In genomic region chr16:7927756-7928155, GRCm38 (mm10) we compare ENCODE assay signal across 9 mouse cellular contexts.
DNase-seq lines count a peak whose midpoint lies in the region; ATAC-seq lines count a peak whose summit lies in the region.
"Had no signal": no experiment of that assay in that cellular context is flagged by ENCODE, and none has a peak within 500 bp of the region (broad histone marks: within the 10 kb centered on the region; RNA-seq: fewer than 3 reads in every experiment).

No protein-coding gene starts in this region.

- H3K4me2 ChIP-seq in midbrain, embryonic 14.5 days (ENCODE audit: low read length), result no peak overlapping the region
- H3K4me2 ChIP-seq in midbrain, embryonic 16.5 days (ENCODE audit: low read length), result no peak overlapping the region
- no peak overlapping the region for H3K4me2 ChIP-seq in forebrain, embryonic 11.5 days (ENCODE audit: low read depth, low read length, severe bottlenecking)
- H3K4me2 ChIP-seq: stomach, embryonic 15.5 days had no signal

- H3K4me3 ChIP-seq in midbrain, embryonic 14.5 days (replicated peaks; ENCODE audit: low read depth, low read length), result no peak overlapping the region
- no peak overlapping the region for H3K4me3 ChIP-seq in midbrain, embryonic 16.5 days (ENCODE audit: low read depth, low read length)
- no peak overlapping the region for H3K4me3 ChIP-seq in hindbrain, embryonic 10.5 days
- no peak overlapping the region for H3K4me3 ChIP-seq in forebrain, embryonic 11.5 days (ENCODE audit: low read depth, low read length)
- H3K4me3 ChIP-seq: stomach, embryonic 15.5 days had no signal

- no peaks in the 10 kb centered on the region for H3K4me1 ChIP-seq in midbrain, embryonic 14.5 days (ENCODE audit: control insufficient read depth, insufficient read depth, low read length)
- H3K4me1 ChIP-seq in midbrain, embryonic 16.5 days (ENCODE audit: control insufficient read depth, insufficient read depth, low read length), result no peaks in the 10 kb centered on the region; the same call in 1 of the 2 replicates
- no peaks in the 10 kb centered on the region for H3K4me1 ChIP-seq in hindbrain, embryonic 10.5 days (replicated peaks)
- no peaks in the 10 kb centered on the region for H3K4me1 ChIP-seq in forebrain, embryonic 11.5 days (replicated peaks; ENCODE audit: control insufficient read depth, insufficient read depth, low read length)
- H3K4me1 ChIP-seq: stomach, embryonic 15.5 days had no signal

- WGBS in midbrain, embryonic 14.5 days, result 66% methylated on average over 8 of the region's 8 CpGs
- 73% methylated on average over 8 of the region's 8 CpGs for WGBS in midbrain, embryonic 16.5 days
- WGBS in hindbrain, embryonic 10.5 days, result 79% methylated on average over 8 of the region's 8 CpGs
- 82% methylated on average over 8 of the region's 8 CpGs for WGBS in forebrain, embryonic 11.5 days

- DNase-seq in gastrocnemius, postnatal 10 days, result peak; percentile 24
- no peak for DNase-seq in gastrocnemius, postnatal 36 days
- DNase-seq in midbrain, embryonic 14.5 days, result peak; percentile 25
- DNase-seq in gastrocnemius, postnatal 14 days, result peak; percentile 9
- DNase-seq in skeletal muscle tissue, adult 2 months (ENCODE audit: low read depth, low spot score), result peak; percentile 0
- DNase-seq in hindbrain, embryonic 10.5 days (ENCODE audit: low spot score), result no peak
- no peak for DNase-seq in forebrain, embryonic 11.5 days (ENCODE audit: low spot score)

- H3K9ac ChIP-seq in midbrain, embryonic 14.5 days (replicated peaks; ENCODE audit: low read length), result no peak overlapping the region
- H3K9ac ChIP-seq in midbrain, embryonic 16.5 days (ENCODE audit: low read depth, low read length), result no peak overlapping the region
- no peak overlapping the region for H3K9ac ChIP-seq in forebrain, embryonic 11.5 days (ENCODE audit: low read length)
- H3K9ac ChIP-seq: stomach, embryonic 15.5 days had no signal

- no peaks in the 10 kb centered on the region for H3K36me3 ChIP-seq in midbrain, embryonic 14.5 days (ENCODE audit: control insufficient read depth, insufficient read depth, low read length)
- H3K36me3 ChIP-seq in midbrain, embryonic 16.5 days (ENCODE audit: control insufficient read depth, insufficient read depth, low read length), result no peaks in the 10 kb centered on the region
- H3K36me3 ChIP-seq in hindbrain, embryonic 10.5 days, result no peaks in the 10 kb centered on the region
- no peaks in the 10 kb centered on the region for H3K36me3 ChIP-seq in forebrain, embryonic 11.5 days (ENCODE audit: control insufficient read depth, insufficient read depth, low read length)
- H3K36me3 ChIP-seq: stomach, embryonic 15.5 days had no signal

- no peaks in the 10 kb centered on the region for H3K27me3 ChIP-seq in midbrain, embryonic 14.5 days (ENCODE audit: control insufficient read depth, insufficient read depth, low read length)
- no peaks in the 10 kb centered on the region for H3K27me3 ChIP-seq in midbrain, embryonic 16.5 days (ENCODE audit: control insufficient read depth, insufficient read depth, low read depth, low read length)
- no peaks in the 10 kb centered on the region for H3K27me3 ChIP-seq in hindbrain, embryonic 10.5 days (ENCODE audit: insufficient read depth, poor library complexity, severe bottlenecking)
- H3K27me3 ChIP-seq in forebrain, embryonic 11.5 days (ENCODE audit: control insufficient read depth, insufficient read depth, low read length), result no peaks in the 10 kb centered on the region
- H3K27me3 ChIP-seq: stomach, embryonic 15.5 days had no signal

- H3K9me3 ChIP-seq in midbrain, embryonic 14.5 days (ENCODE audit: control insufficient read depth, low read length), result no peaks in the 10 kb centered on the region
- no peaks in the 10 kb centered on the region for H3K9me3 ChIP-seq in midbrain, embryonic 16.5 days (replicated peaks; ENCODE audit: control insufficient read depth, low read length, poor library complexity, severe bottlenecking)
- H3K9me3 ChIP-seq in hindbrain, embryonic 10.5 days, result no peaks in the 10 kb centered on the region
- no peaks in the 10 kb centered on the region for H3K9me3 ChIP-seq in forebrain, embryonic 11.5 days (ENCODE audit: control insufficient read depth, low read length)
- H3K9me3 ChIP-seq: stomach, embryonic 15.5 days had no signal

- ATAC-seq in midbrain, embryonic 14.5 days (ENCODE audit: low FRiP score, low TSS enrichment), result no peak
- no peak for ATAC-seq in midbrain, embryonic 16.5 days
- ATAC-seq in forebrain, embryonic 11.5 days (replicated peaks; ENCODE audit: low FRiP score), result no peak

- H3K27ac ChIP-seq in midbrain, embryonic 14.5 days (replicated peaks; ENCODE audit: low read depth, low read length), result no peak overlapping the region
- no peak overlapping the region for H3K27ac ChIP-seq in midbrain, embryonic 16.5 days (ENCODE audit: low read length)
- no peak overlapping the region for H3K27ac ChIP-seq in hindbrain, embryonic 10.5 days
- H3K27ac ChIP-seq in forebrain, embryonic 11.5 days (ENCODE audit: low read depth, low read length), result no peak overlapping the region
- H3K27ac ChIP-seq: stomach, embryonic 15.5 days had no signal

- intact Hi-C loops in gastrocnemius, postnatal 36 days (cut with DNase I), result no loop called here
- intact Hi-C loops in gastrocnemius, postnatal 14 days (cut with DNase I; ENCODE audit: low total_unique reads), result no loop called here

Comparison
In these comparisons a context has a peak if more than half of its experiments do, and no peak if none do; other contexts are left out.
1. DNase-seq: peak in gastrocnemius, postnatal 10 days (single experiment), midbrain, embryonic 14.5 days (single experiment), gastrocnemius, postnatal 14 days (single experiment) and skeletal muscle tissue, adult 2 months (single experiment); none in gastrocnemius, postnatal 36 days (0 of 2), hindbrain, embryonic 10.5 days (single experiment) and forebrain, embryonic 11.5 days (single experiment).